Mouse (Mus musculus): Measurements from ENCODE around the gene Olfr380.

The Olfr380 gene

DNA sequence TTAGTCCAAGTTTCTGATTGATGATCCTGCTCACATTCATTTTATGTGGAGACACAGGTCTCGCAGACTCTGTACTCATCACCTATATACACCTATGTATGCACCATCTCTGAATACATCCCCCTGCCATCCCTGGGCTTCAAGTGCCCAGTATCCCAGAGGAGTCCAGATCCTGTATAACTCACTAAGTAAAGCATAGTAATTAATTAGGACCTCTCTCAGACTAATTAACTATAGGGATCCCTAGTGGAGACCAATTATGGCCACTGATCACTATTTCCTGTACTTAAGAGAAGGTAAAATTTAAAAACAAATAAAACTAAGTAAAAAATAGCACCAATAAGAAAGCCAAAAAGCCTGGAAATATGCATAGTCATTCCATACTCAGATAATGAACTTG, at the start of gene Olfr380:
TSS of gene Olfr380 (minus strand) at position 101 of the 400 bp plus-strand sequence.
- in situ Hi-C loops (cut with MboI, MseI), result no loop called here

DNA sequence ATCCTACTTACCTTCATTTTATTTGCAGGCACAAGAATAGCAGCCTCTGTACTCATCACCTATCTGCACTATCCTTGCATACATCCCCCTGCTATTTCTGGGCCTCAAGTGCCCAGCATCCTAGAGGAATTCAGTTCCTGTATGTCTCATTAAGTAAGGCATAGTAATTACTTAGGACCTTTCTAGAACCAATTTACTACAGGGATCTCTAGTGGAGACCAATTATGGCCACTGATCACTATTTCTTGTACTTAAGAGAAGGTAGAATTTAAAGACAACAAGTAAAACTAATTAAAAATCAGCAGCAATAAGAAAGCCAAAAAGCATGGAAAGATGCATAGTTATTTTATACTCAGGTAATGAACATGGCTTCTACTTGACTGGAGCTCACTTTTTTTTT, 34.2 kb upstream of the Olfr380 start, which contains the start of gene Olfr381:
TSS of gene Olfr381 (minus strand) at position 101 of the 400 bp plus-strand sequence.
- in situ Hi-C loops (cut with MboI, MseI), result no loop called here

DNA sequence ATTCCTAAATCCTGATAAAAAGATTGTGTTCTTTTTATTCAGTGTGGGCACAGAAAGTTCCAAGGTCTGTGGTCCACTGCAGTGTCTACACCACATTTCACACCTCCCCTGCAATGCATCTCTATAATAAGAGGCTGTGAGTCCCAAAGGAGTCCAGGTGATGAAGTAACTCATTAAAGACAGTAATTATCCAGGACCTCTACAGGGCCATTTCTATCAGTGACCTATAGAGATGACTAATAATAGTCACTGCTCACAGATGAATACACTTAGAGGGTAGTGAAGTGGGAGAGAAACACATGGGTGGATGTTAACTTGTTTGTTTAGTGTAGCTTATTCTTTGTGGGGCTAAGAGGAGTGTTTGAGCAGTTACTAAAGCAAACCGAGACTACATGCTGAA, 28.9 kb downstream of the Olfr380 start, which contains the start of gene Olfr378:
TSS of gene Olfr378 (minus strand) at position 101 of the 400 bp plus-strand sequence.
- in situ Hi-C loops (cut with MboI, MseI), result no loop called here
